Mouse (Mus musculus) thymus, adult 2 months (tissue): ENCODE measurements around the gene Gm5662.
"Not testable (repeated sequence)": the region's sequence is repeated elsewhere in the genome, so short reads cannot be mapped to it uniquely, and the experiment has no call there.

ENCODE experiments used
- CTCF ChIP-seq: fragments of 200-500 bp; IDR thresholded peaks from 2 replicates; pipeline ENCODE4 v1.5.1; 2012; ENCODE audit warnings: mild to moderate bottlenecking, control low read depth, low read length, moderate library complexity, borderline replicate concordance; ENCODE audit not compliant: control insufficient read depth, poor library complexity, insufficient read depth; ENCODE audit errors: extremely low read depth
- POLR2A ChIP-seq: fragments of 200-500 bp; IDR thresholded peaks from 2 replicates; pipeline ENCODE4 v1.6.1; 2012; ENCODE audit warnings: mild to moderate bottlenecking, low read length, control low read depth, moderate library complexity; ENCODE audit not compliant: control insufficient read depth, poor library complexity, insufficient read depth; ENCODE audit errors: extremely low read depth

DNA sequence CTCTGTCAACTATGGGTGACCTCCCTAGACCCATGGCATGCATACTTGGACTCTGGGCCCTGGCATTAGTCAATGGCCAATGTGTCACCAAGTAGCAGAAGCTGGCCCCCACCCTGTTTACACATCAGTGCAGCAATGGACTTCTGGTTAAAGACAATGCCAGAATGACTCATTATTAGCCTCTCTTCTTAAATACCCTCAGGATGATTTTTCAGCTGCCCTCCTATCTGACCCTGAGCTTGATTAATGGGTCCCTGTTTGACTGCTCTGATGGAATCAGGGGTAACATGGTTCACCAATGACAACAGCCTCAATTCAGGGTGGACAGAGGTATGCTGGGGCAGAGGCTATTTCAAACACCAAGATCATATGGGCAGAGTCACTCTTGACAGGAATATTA, 28.5 kb downstream of the Gm5662 start:
- not testable (repeated sequence) for TF ChIP-seq CTCF, POLR2A
